Mouse (Mus musculus) CD4-positive, CD25-positive, alpha-beta regulatory T cell, adult 4 months (primary cell): ENCODE measurements around the gene Ifitm10. TPM values are rescaled to one million over a fixed set of nuclear protein-coding genes. Genes with fewer than 3 reads are reported as not detected.

Experiments used
- polyA plus RNA-seq, 2 experiments: library from polyadenylated mRNA; unstranded; fragments of 100-300 nt; shearing (Covaris generic); gene quantifications; one replicate each; pipeline ENCODE4 v1.2.1; 2017

Ifitm10 gene
- polyA plus RNA-seq, 2 experiments from 2014 or later, result 0.91 TPM; not detected in 1

Other genes starting within 250 kb of the Ifitm10 start
- not detected for gene Gm39115, start 237.7 kb downstream of the Ifitm10 start, polyA plus RNA-seq
- gene Gm45337, start 229.1 kb downstream of the Ifitm10 start, polyA plus RNA-seq, result not detected
- gene Gm29735, start 216.6 kb downstream of the Ifitm10 start, polyA plus RNA-seq, result not detected
- gene Gm4553, start 208.0 kb downstream of the Ifitm10 start, polyA plus RNA-seq, result not detected
- not detected for gene Krtap5-2, start 197.7 kb downstream of the Ifitm10 start, polyA plus RNA-seq
- gene Gm10153, start 183.4 kb downstream of the Ifitm10 start, polyA plus RNA-seq, result not detected
- not detected for gene Krtap5-3, start 172.4 kb downstream of the Ifitm10 start, polyA plus RNA-seq
- not detected for gene Gm7579, start 161.9 kb downstream of the Ifitm10 start, polyA plus RNA-seq
- not detected for gene Krtap5-5, start 143.8 kb downstream of the Ifitm10 start, polyA plus RNA-seq
- gene Gm40460, start 132.7 kb downstream of the Ifitm10 start, polyA plus RNA-seq, result not detected
- not detected for gene Gm2431, start 115.4 kb downstream of the Ifitm10 start, polyA plus RNA-seq
- not detected for gene Gm4559, start 99.4 kb downstream of the Ifitm10 start, polyA plus RNA-seq
- not detected for gene Krtap5-1, start 76.6 kb downstream of the Ifitm10 start, polyA plus RNA-seq
- gene Krtap5-4, start 70.2 kb downstream of the Ifitm10 start, polyA plus RNA-seq, result not detected
- not detected for gene Gm49369, start 8.9 kb upstream of the Ifitm10 start, polyA plus RNA-seq
- 100 to 1,000 TPM; 277 to 325 TPM for gene Ctsd, start 14.3 kb upstream of the Ifitm10 start, polyA plus RNA-seq
- gene Syt8, start 61.1 kb upstream of the Ifitm10 start, polyA plus RNA-seq, result not detected
- gene Tnni2, start 68.1 kb upstream of the Ifitm10 start, polyA plus RNA-seq, result not detected
- gene Lsp1, start 87.1 kb upstream of the Ifitm10 start, polyA plus RNA-seq, result 1,000 to 10,000 TPM; 1,098 to 1,582 TPM
- 1 to 10 TPM; 2.5 to 5.7 TPM for gene Tnnt3, start 125.1 kb upstream of the Ifitm10 start, polyA plus RNA-seq
- gene Mrpl23, start 158.9 kb upstream of the Ifitm10 start, polyA plus RNA-seq, result 1 to 10 TPM; 2.6 to 3.0 TPM